Mouse (Mus musculus) lung, adult 2 months (tissue): ENCODE results near the gene Herc2.

Source experiments
- CTCF ChIP-seq: fragments of 200-500 bp; IDR thresholded peaks from 2 replicates; pipeline ENCODE4 v1.5.1; 2011; ENCODE audit warnings: mild to moderate bottlenecking, low read length, control low read depth; ENCODE audit not compliant: insufficient read depth
- POLR2A ChIP-seq: fragments of 200-500 bp; IDR thresholded peaks from 2 replicates; pipeline ENCODE4 v1.6.1; 2011; ENCODE audit warnings: low read depth, mild to moderate bottlenecking, control low read depth, low read length, borderline replicate concordance; ENCODE audit errors: extremely low read depth

GRCm38 (mm10) chr7:56015172-56015571 lies 34.8 kb upstream of the Herc2 start:
- TF ChIP-seq CTCF: no peak
- no peak for TF ChIP-seq POLR2A
